ENCODE assay signal across 7 mouse cellular contexts in genomic region chr8:110618391-110619207, GRCm38 (mm10). TPM values are rescaled to one million over a fixed set of nuclear protein-coding genes. Genes with fewer than 3 reads are reported as not detected.
DNase-seq lines count a peak whose midpoint lies in the region; ATAC-seq lines count a peak whose summit lies in the region.

Vac14 (plus strand) TSS chr8:110618585.

- no peaks in the 10 kb centered on the region; the same call in 1 of the 2 replicates for H3K4me1 ChIP-seq in embryonic facial prominence, embryonic 11.5 days (ENCODE audit: control insufficient read depth, insufficient read depth, low read length)
- peaks cover 24% of the 10 kb centered on the region for H3K4me1 ChIP-seq in limb, embryonic 10.5 days
- peaks cover 31% of the 10 kb centered on the region for H3K4me1 ChIP-seq in midbrain, embryonic 13.5 days (replicated peaks)

- peak within 1 kb of the TSS; percentile 59 for H3K4me3 ChIP-seq in embryonic facial prominence, embryonic 11.5 days (ENCODE audit: low read depth, low read length)
- peak within 1 kb of the TSS; percentile 99 for H3K4me3 ChIP-seq in limb, embryonic 10.5 days
- H3K4me3 ChIP-seq in midbrain, embryonic 13.5 days (replicated peaks): peak within 1 kb of the TSS; percentile 98

- H3K9me3 ChIP-seq in embryonic facial prominence, embryonic 11.5 days (replicated peaks; ENCODE audit: control insufficient read depth, low read length): no peaks in the 10 kb centered on the region
- H3K9me3 ChIP-seq in limb, embryonic 10.5 days (replicated peaks): no peaks in the 10 kb centered on the region
- H3K9me3 ChIP-seq in midbrain, embryonic 13.5 days: no peaks in the 10 kb centered on the region

- no peaks in the 10 kb centered on the region for H3K36me3 ChIP-seq in embryonic facial prominence, embryonic 11.5 days (replicated peaks; ENCODE audit: control insufficient read depth, insufficient read depth, low read depth, low read length)
- no peaks in the 10 kb centered on the region for H3K36me3 ChIP-seq in limb, embryonic 10.5 days
- H3K36me3 ChIP-seq in midbrain, embryonic 13.5 days: no peaks in the 10 kb centered on the region

- ATAC-seq in embryonic facial prominence, embryonic 11.5 days (replicated peaks; ENCODE audit: insufficient number of reproducible peaks, low FRiP score, low TSS enrichment, low read depth): peak; percentile 95
- ATAC-seq in granulocyte monocyte progenitor cell, adult 5-6 weeks (replicated peaks; ENCODE audit: poor library complexity, severe bottlenecking): peak; percentile 86
- peak; percentile 98 for ATAC-seq in midbrain, embryonic 13.5 days

- WGBS in embryonic facial prominence, embryonic 11.5 days: under 1% methylated on average over 57 of the region's 67 CpGs
- under 1% methylated on average over 67 of the region's 67 CpGs for WGBS in limb, embryonic 10.5 days
- under 1% methylated on average over 67 of the region's 67 CpGs for WGBS in midbrain, embryonic 13.5 days

- H3K27ac ChIP-seq in embryonic facial prominence, embryonic 11.5 days (replicated peaks; ENCODE audit: low read depth, low read length): no peak within 1 kb of the TSS
- peak within 1 kb of the TSS; percentile 88 for H3K27ac ChIP-seq in limb, embryonic 10.5 days
- peak within 1 kb of the TSS; percentile 73 for H3K27ac ChIP-seq in midbrain, embryonic 13.5 days

- H3K4me2 ChIP-seq in embryonic facial prominence, embryonic 11.5 days (ENCODE audit: low read depth, low read length): peak within 1 kb of the TSS; percentile 68
- peak within 1 kb of the TSS; percentile 97 for H3K4me2 ChIP-seq in midbrain, embryonic 13.5 days (replicated peaks)

- H3K9ac ChIP-seq in embryonic facial prominence, embryonic 11.5 days (replicated peaks; ENCODE audit: low read length): peak within 1 kb of the TSS; percentile 63
- H3K9ac ChIP-seq in midbrain, embryonic 13.5 days (replicated peaks): peak within 1 kb of the TSS; percentile 85

- H3K27me3 ChIP-seq in embryonic facial prominence, embryonic 11.5 days (ENCODE audit: control insufficient read depth, insufficient read depth, low read length): no peaks in the 10 kb centered on the region
- H3K27me3 ChIP-seq in limb, embryonic 10.5 days (ENCODE audit: low read depth, poor library complexity, severe bottlenecking): no peaks in the 10 kb centered on the region
- H3K27me3 ChIP-seq in midbrain, embryonic 13.5 days: peaks cover 11% of the 10 kb centered on the region

- peak; percentile 99 for DNase-seq in adrenal gland, postnatal 14 days
- peak; percentile 98 for DNase-seq in embryonic facial prominence, embryonic 11.5 days (ENCODE audit: low spot score)
- peak; percentile 97 for DNase-seq in kidney, adult 11 months
- peak; percentile 99 for DNase-seq in limb, embryonic 10.5 days (ENCODE audit: low spot score)
- DNase-seq in spleen, adult 12 weeks (ENCODE audit: low spot score): peak; percentile 99

RNA-seq across cellular contexts. Expression of gene Vac14, which starts in this region (rescaled TPM):
- 25.0 and 25.8 TPM in 2 replicates for total RNA-seq in adrenal gland, postnatal 14 days (2021)
- polyA plus RNA-seq in embryonic facial prominence, embryonic 11.5 days (2014; fragmentation: Nextera tagmentation; extraction: Ambion mirVana): 29.2 and 29.3 TPM in 2 replicates
- total RNA-seq in granulocyte monocyte progenitor cell, adult 5-6 weeks (2014; fragmentation: Nextera tagmentation): 50.5 and 58.3 TPM in 2 replicates
- 25.2 and 37.3 TPM in 2 replicates for total RNA-seq in granulocyte monocyte progenitor cell, adult 5-6 weeks (2017)
- 30.8 and 32.3 TPM in 2 replicates for polyA plus RNA-seq in limb, embryonic 10.5 days (2016; fragmentation: Nextera tagmentation; extraction: Ambion mirVana)
- polyA plus RNA-seq in midbrain, embryonic 13.5 days (2015; fragmentation: Nextera tagmentation; extraction: Ambion mirVana): 21.8 and 23.6 TPM in 2 replicates
